Mouse (Mus musculus): ENCODE results near the gene Hps4. TPM values are rescaled to one million over a fixed set of nuclear protein-coding genes. Genes with fewer than 3 reads are reported as not detected.

Gene Hps4
- polyA plus RNA-seq, 1 experiment: 36.9 TPM

GRCm38 (mm10) chr5:112327854-112328253, 15.0 kb upstream of the Hps4 start:
- H3K4me1 ChIP-seq (ENCODE audit: control insufficient read depth, insufficient read depth, insufficient read length): peaks cover 7% of the 10 kb centered on the region; the same call in 1 of the 2 replicates
- no peak for DNase-seq (ENCODE audit: low read depth in 1 of 2, low spot score in 2 of 2)
- WGBS: 96% methylated on average over 15 of the region's 15 CpGs
- H3K27me3 ChIP-seq (ENCODE audit: control insufficient read depth, insufficient read depth, low read length): no peaks in the 10 kb centered on the region
- no peak for TF ChIP-seq POLR2A (IDR thresholded peaks at IDR 0.05; ENCODE audit: low read depth, low read length)
- no peak for TF ChIP-seq CTCF (IDR thresholded peaks at IDR 0.05; ENCODE audit: extremely low read depth, insufficient read depth, insufficient read length, insufficient replicate concordance)
- no peak overlapping the region for H3K4me3 ChIP-seq (ENCODE audit: extremely low read depth, insufficient read depth, insufficient read length)
- peaks cover 43% of the 10 kb centered on the region for H3K36me3 ChIP-seq (ENCODE audit: control insufficient read depth, insufficient read depth, low read length)
- no peak overlapping the region for H3K27ac ChIP-seq (ENCODE audit: insufficient read depth, low read length)

DNA sequence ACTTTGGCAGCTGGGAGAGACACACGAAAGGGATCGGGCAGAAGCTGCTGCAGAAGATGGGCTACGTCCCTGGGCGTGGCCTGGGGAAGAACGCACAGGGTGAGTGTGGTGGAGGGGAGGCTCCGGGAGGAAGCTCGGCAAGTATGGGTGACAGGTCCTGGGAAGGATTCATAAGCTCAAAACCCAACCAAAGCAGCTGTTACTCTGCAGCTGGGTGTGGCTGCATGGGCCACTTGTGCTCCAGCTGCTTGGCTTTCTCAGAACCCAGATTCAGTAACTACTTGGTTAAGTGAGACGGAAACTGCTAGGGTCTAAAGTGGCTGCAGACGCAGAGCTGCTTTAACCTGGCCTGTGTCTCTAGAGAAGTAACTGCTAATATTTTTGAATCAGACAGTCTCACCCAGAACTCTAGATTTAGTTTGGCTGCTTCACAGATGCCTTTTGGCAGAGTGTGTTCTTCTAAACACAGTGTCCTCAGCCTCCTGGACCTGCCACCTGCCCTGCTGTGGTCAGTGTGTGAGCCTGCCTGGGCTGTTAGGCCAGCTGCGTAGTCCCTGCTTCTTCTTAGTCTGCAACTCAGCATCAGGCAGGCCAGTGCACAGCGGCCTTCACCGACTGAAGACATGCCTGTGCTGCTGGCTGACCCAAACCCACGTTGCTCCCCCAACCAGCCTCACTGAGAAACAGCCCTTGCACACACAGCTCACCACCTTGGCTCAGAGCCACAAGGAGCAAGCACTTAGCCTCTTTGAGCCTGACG, 12.9 kb upstream of the Hps4 start:
- 96% methylated on average over 14 of the region's 14 CpGs for WGBS
- no peak for DNase-seq (ENCODE audit: low read depth in 1 of 2, low spot score in 2 of 2)
- TF ChIP-seq POLR2A (IDR thresholded peaks at IDR 0.05; ENCODE audit: low read depth, low read length) (no peak), CTCF (IDR thresholded peaks at IDR 0.05; ENCODE audit: extremely low read depth, insufficient read depth, insufficient read length, insufficient replicate concordance) (no peak)

DNA sequence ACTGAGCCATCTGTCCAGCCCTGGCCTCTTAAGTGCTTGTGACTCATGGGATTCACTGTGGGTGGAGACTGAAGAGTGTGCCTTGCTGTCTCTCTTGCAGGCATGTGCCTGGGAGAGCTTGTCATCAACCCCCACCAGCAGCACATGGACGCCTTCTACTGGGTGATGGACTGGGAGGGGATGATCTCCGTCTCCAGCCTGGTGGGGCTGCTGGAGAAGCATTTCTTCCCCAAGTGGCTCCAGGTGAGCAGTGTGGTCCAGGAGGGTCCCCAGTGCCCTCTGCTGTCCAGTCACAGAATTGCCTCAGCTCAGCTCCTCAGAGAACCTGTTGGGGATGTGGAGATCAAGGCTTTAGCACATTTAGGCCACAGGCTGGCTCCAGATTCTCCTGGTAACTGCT, 7.4 kb upstream of the Hps4 start:
- Histone ChIP-seq H3K4me1 (ENCODE audit: control insufficient read depth, insufficient read depth, insufficient read length) (no peaks in the 10 kb centered on the region), H3K27ac (ENCODE audit: insufficient read depth, low read length) (no peak overlapping the region), H3K36me3 (ENCODE audit: control insufficient read depth, insufficient read depth, low read length) (peaks cover 64% of the 10 kb centered on the region), H3K4me3 (ENCODE audit: extremely low read depth, insufficient read depth, insufficient read length) (no peak overlapping the region), H3K27me3 (ENCODE audit: control insufficient read depth, insufficient read depth, low read length) (no peaks in the 10 kb centered on the region)
- 72% methylated on average over 2 of the region's 2 CpGs for WGBS
- DNase-seq (ENCODE audit: low read depth in 1 of 2, low spot score in 2 of 2): peak in 1 of 2 experiments; percentile 61
- peak; percentile 92 for TF ChIP-seq CTCF (IDR thresholded peaks at IDR 0.05; ENCODE audit: extremely low read depth, insufficient read depth, insufficient read length, insufficient replicate concordance)
- no peak for TF ChIP-seq POLR2A (IDR thresholded peaks at IDR 0.05; ENCODE audit: low read depth, low read length)

More for the DNA sequence above, 12.9 kb upstream of the Hps4 start:
- peaks cover 2% of the 10 kb centered on the region; the same call in 1 of the 2 replicates for H3K4me1 ChIP-seq (ENCODE audit: control insufficient read depth, insufficient read depth, insufficient read length)
- H3K27ac ChIP-seq (ENCODE audit: insufficient read depth, low read length): no peak overlapping the region
- no peak overlapping the region for H3K4me3 ChIP-seq (ENCODE audit: extremely low read depth, insufficient read depth, insufficient read length)
- H3K36me3 ChIP-seq (ENCODE audit: control insufficient read depth, insufficient read depth, low read length): peaks cover 59% of the 10 kb centered on the region
- H3K27me3 ChIP-seq (ENCODE audit: control insufficient read depth, insufficient read depth, low read length): no peaks in the 10 kb centered on the region

DNA sequence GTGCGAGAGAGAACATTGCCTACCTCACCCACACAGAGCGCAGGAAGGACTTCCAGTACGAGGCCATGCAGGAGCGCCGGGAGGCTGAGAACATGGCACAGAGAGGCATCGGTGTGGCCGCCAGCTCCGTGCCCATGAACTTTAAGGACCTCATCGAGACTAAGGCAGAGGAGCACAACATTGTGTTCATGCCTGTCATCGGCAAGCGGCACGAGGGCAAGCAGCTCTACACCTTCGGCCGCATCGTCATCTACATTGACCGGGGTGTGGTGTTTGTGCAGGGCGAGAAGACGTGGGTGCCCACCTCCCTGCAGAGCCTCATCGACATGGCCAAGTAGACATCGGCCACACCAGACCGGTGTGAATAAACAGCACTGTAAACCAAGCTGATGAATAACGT, 5.9 kb upstream of the Hps4 start:
- no peak for DNase-seq (ENCODE audit: low read depth in 1 of 2, low spot score in 2 of 2)
- Histone ChIP-seq H3K4me1 (ENCODE audit: control insufficient read depth, insufficient read depth, insufficient read length) (0 out of 2 replicates have a peak, but pooled peaks cover under 1% of the 10 kb centered on the region), H3K36me3 (ENCODE audit: control insufficient read depth, insufficient read depth, low read length) (peaks cover 50% of the 10 kb centered on the region), H3K27me3 (ENCODE audit: control insufficient read depth, insufficient read depth, low read length) (no peaks in the 10 kb centered on the region), H3K27ac (ENCODE audit: insufficient read depth, low read length) (no peak overlapping the region), H3K4me3 (ENCODE audit: extremely low read depth, insufficient read depth, insufficient read length) (no peak overlapping the region)
- WGBS: 96% methylated on average over 22 of the region's 22 CpGs
- no peak for TF ChIP-seq CTCF (IDR thresholded peaks at IDR 0.05; ENCODE audit: extremely low read depth, insufficient read depth, insufficient read length, insufficient replicate concordance)
- no peak for TF ChIP-seq POLR2A (IDR thresholded peaks at IDR 0.05; ENCODE audit: low read depth, low read length)

- H3K4me1 ChIP-seq (ENCODE audit: control insufficient read depth, insufficient read depth, insufficient read length): peaks cover 5% of the 10 kb centered on the region; the same call in 1 of the 2 replicates
- WGBS: 81% methylated on average over 7 of the region's 7 CpGs
These were observed 3.7 kb upstream of the Hps4 start for GRCm38 (mm10) chr5:112339215-112339614.

DNA sequence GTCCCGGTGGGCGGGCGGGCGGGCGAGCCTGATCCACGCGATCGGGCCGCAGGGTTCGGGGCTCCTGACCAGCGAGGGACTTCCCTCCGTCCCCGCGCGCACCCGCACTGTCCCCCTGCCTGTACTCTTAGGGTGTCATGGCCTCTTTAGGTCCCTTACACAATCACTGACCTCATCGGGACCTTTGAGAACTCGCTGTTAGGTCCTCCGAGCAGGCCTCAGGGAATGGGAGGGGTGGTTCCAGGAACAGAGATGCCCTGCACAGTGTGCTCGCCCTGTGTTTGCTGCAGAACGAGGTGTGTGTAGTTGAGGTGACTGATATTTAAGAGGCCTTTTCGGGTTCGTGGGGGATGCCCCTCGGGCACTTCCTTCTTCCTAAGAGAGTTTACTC, 317 bp downstream of the Hps4 start:
- DNase-seq (ENCODE audit: low read depth in 1 of 2, low spot score in 2 of 2): no peak

More at GRCm38 (mm10) chr5:112339215-112339614, 3.7 kb upstream of the Hps4 start:
- no peak for DNase-seq (ENCODE audit: low read depth in 1 of 2, low spot score in 2 of 2)
- Histone ChIP-seq H3K4me3 (ENCODE audit: extremely low read depth, insufficient read depth, insufficient read length) (no peak overlapping the region), H3K27me3 (ENCODE audit: control insufficient read depth, insufficient read depth, low read length) (no peaks in the 10 kb centered on the region), H3K36me3 (ENCODE audit: control insufficient read depth, insufficient read depth, low read length) (peaks cover 28% of the 10 kb centered on the region), H3K27ac (ENCODE audit: insufficient read depth, low read length) (no peak overlapping the region)
- TF ChIP-seq CTCF (IDR thresholded peaks at IDR 0.05; ENCODE audit: extremely low read depth, insufficient read depth, insufficient read length, insufficient replicate concordance) (no peak), POLR2A (IDR thresholded peaks at IDR 0.05; ENCODE audit: low read depth, low read length) (no peak)

More for the DNA sequence above, 317 bp downstream of the Hps4 start:
- Histone ChIP-seq H3K36me3 (ENCODE audit: control insufficient read depth, insufficient read depth, low read length) (peaks cover 11% of the 10 kb centered on the region), H3K27ac (ENCODE audit: insufficient read depth, low read length) (peak overlapping the region; percentile 45), H3K27me3 (ENCODE audit: control insufficient read depth, insufficient read depth, low read length) (no peaks in the 10 kb centered on the region), H3K4me1 (ENCODE audit: control insufficient read depth, insufficient read depth, insufficient read length) (peaks cover 5% of the 10 kb centered on the region; the same call in 1 of the 2 replicates), H3K4me3 (ENCODE audit: extremely low read depth, insufficient read depth, insufficient read length) (peak overlapping the region; percentile 77)
- TF ChIP-seq CTCF (IDR thresholded peaks at IDR 0.05; ENCODE audit: extremely low read depth, insufficient read depth, insufficient read length, insufficient replicate concordance) (no peak), POLR2A (IDR thresholded peaks at IDR 0.05; ENCODE audit: low read depth, low read length) (no peak)
- WGBS: under 1% methylated on average over 24 of the region's 24 CpGs

All from spleen, adult 2 months (tissue).